Mouse (Mus musculus) liver, postnatal 0 days (tissue): ENCODE results near the gene Adcy4. TPM values are rescaled to one million over a fixed set of nuclear protein-coding genes. Genes with fewer than 3 reads are reported as not detected.

ENCODE experiments used
- ATAC-seq: fragments of 200-750 bp; cut with Nextera tagmentation; 2 replicates; pipeline ENCODE4 v1.8.0; 2017; ENCODE audit warnings: mild to moderate bottlenecking, moderate library complexity
- DNase-seq: peaks from one replicate; pipeline ENCODE4 v3.0.0-alpha.2; 2016
- H3K27ac ChIP-seq: fragments of 300-500 bp; sonication (generic); 2 replicates; pipeline ENCODE4 v1.5.1; 2014; ENCODE audit warnings: antibody characterized with exemption, moderate library complexity, mild to moderate bottlenecking, low read depth
- H3K27me3 ChIP-seq: fragments of 300-500 bp; sonication (generic); 2 replicates; pipeline ENCODE4 v1.6.1; 2014; ENCODE audit warnings: low read length, control low read depth, mixed read lengths; ENCODE audit not compliant: insufficient read depth
- H3K36me3 ChIP-seq: fragments of 300-500 bp; sonication (generic); replicated peaks from 2 replicates; pipeline ENCODE4 v1.6.1; 2014; ENCODE audit warnings: mild to moderate bottlenecking, control low read depth, low read length, moderate library complexity, mixed read lengths; ENCODE audit not compliant: insufficient read depth
- H3K4me1 ChIP-seq: fragments of 300-500 bp; sonication (generic); 2 replicates; pipeline ENCODE4 v1.6.1; 2014; ENCODE audit warnings: antibody characterized with exemption, mild to moderate bottlenecking, control low read depth; ENCODE audit not compliant: insufficient read depth
- H3K4me2 ChIP-seq: fragments of 300-500 bp; sonication (generic); 2 replicates; pipeline ENCODE4 v1.6.1; 2014; ENCODE audit warnings: low read depth, mild to moderate bottlenecking, low read length, moderate library complexity, mixed read lengths
- H3K4me3 ChIP-seq: fragments of 300-500 bp; sonication (generic); 2 replicates; pipeline ENCODE4 v1.5.1; 2014; ENCODE audit warnings: low read depth, low read length
- H3K9ac ChIP-seq: fragments of 300-500 bp; sonication (generic); replicated peaks from 2 replicates; pipeline ENCODE4 v1.6.1; 2014; ENCODE audit warnings: mild to moderate bottlenecking, moderate library complexity
- H3K9me3 ChIP-seq: fragments of 300-500 bp; sonication (generic); 2 replicates; pipeline ENCODE4 v1.6.1; 2016; ENCODE audit warnings: mild to moderate bottlenecking, control low read depth, low read length, mixed read lengths
- CTCF ChIP-seq: sonication (generic); IDR thresholded peaks from 2 replicates; pipeline ENCODE4 v1.5.1; 2016; ENCODE audit warnings: antibody characterized with exemption, low read depth
- EP300 ChIP-seq: IDR thresholded peaks from 2 replicates; pipeline ENCODE4 v1.6.1; 2016; ENCODE audit warnings: antibody characterized with exemption, low read depth, mild to moderate bottlenecking
- WGBS: fragments of 180-500 bp; shearing (Covaris S2); extraction: QIAGEN DNeasy Blood & Tissue Kit; methylation state at CpG from one replicate; pipeline ENCODE4 v1.1.7; 2014; ENCODE audit not compliant: insufficient replicate concordance; 5-methylcytosine and 5-hydroxymethylcytosine counted together
- polyA plus RNA-seq: library from polyadenylated mRNA; unstranded; fragments of >200 nt; fragmentation: Nextera tagmentation; extraction: Ambion mirVana; gene quantifications from 2 replicates; pipeline ENCODE4 v1.2.1, GENCODE M21; 2015

Adcy4 gene
- polyA plus RNA-seq: 1.5 and 1.7 TPM in 2 replicates

- peak within 1 kb of the TSS; percentile 62 for H3K4me2 ChIP-seq
- WGBS: 20% methylated on average over 13 of the region's 13 CpGs
- no peak for DNase-seq
- peak within 1 kb of the TSS; percentile 51; the same call in 1 of the 2 replicates for H3K27ac ChIP-seq
- H3K9ac ChIP-seq: no peak within 1 kb of the TSS
- ATAC-seq: no peak
- no peaks in the 10 kb centered on the region for H3K9me3 ChIP-seq
- peak within 1 kb of the TSS; percentile 32 for H3K4me3 ChIP-seq
- TF ChIP-seq EP300 (no peak), CTCF (no peak)
- no peaks in the 10 kb centered on the region for H3K36me3 ChIP-seq
- H3K4me1 ChIP-seq: peaks cover 14% of the 10 kb centered on the region
- H3K27me3 ChIP-seq: peaks cover 33% of the 10 kb centered on the region
Measured at GRCm38 (mm10) chr14:55783958-55784235, at the start of gene Adcy4. Gene Adcy4 (minus strand): TSS chr14:55784095.

DNA sequence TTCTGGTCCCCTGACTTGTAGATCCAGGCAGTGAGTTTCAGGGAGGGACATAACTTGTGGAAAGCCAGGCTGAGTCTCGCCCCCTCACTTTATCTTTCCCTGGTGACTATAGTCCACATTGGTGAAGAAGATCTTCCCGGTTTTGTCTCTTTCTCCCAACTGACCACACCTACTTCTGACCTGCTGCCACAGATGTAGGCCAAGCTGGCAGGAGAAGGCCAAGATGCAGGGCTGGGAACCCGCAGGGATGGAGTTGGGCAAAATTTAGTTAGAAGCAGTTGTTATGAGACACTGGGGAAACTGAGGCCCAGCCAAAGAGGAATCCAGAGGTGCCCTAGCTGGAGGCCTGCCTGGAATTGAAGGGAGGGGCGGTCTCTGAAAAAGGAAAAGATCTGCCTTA is 49.2 kb upstream of the Adcy4 start:
- Histone ChIP-seq H3K9me3 (no peaks in the 10 kb centered on the region), H3K4me1 (no peaks in the 10 kb centered on the region), H3K4me3 (no peak overlapping the region), H3K36me3 (no peaks in the 10 kb centered on the region), H3K4me2 (no peak overlapping the region), H3K27me3 (0 out of 2 replicates have a peak, but pooled peaks cover 5% of the 10 kb centered on the region), H3K9ac (no peak overlapping the region), H3K27ac (no peak overlapping the region)
- TF ChIP-seq EP300 (no peak), CTCF (no peak)
- 81% methylated on average over 4 of the region's 4 CpGs for WGBS
- DNase-seq (no peak), ATAC-seq (no peak)

DNA sequence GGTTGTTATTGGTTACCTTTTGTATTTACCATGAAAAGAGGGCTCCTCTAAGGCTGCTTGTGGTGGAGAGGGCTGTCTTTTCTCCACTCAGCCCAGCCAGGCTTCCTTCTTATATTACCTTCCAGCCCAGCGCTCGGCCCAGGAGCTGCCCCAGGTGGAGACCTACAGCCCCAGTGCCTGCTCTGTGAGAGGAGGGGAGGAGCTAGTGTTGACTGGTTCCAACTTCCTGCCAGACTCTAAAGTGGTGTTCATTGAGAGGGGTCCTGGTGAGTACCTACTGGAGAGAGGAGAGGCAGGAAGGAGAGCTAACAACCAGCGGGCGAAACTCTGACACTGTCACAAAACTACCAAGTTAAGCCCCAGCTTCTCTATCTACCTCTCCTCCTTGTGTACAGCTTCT is 46.4 kb upstream of the Adcy4 start:
- DNase-seq (no peak), ATAC-seq (no peak)
- 70% methylated on average over 4 of the region's 4 CpGs for WGBS
- Histone ChIP-seq H3K9ac (no peak overlapping the region), H3K36me3 (no peaks in the 10 kb centered on the region), H3K27me3 (peaks cover 28% of the 10 kb centered on the region), H3K27ac (no peak overlapping the region), H3K4me3 (no peak overlapping the region), H3K9me3 (no peaks in the 10 kb centered on the region), H3K4me2 (no peak overlapping the region), H3K4me1 (peaks cover 1% of the 10 kb centered on the region)
- TF ChIP-seq EP300: no peak
- no peak for TF ChIP-seq CTCF

- H3K27me3 ChIP-seq: peaks cover 33% of the 10 kb centered on the region
- ATAC-seq (no peak), DNase-seq (no peak)
- no peak overlapping the region for H3K4me2 ChIP-seq
- H3K36me3 ChIP-seq: no peaks in the 10 kb centered on the region
- H3K9me3 ChIP-seq: no peaks in the 10 kb centered on the region
- WGBS: 84% methylated on average over 16 of the region's 16 CpGs
- TF ChIP-seq EP300 (no peak), CTCF (no peak)
- no peak overlapping the region for H3K4me3 ChIP-seq
- peaks cover 6% of the 10 kb centered on the region for H3K4me1 ChIP-seq
- H3K27ac ChIP-seq: no peak overlapping the region
- no peak overlapping the region for H3K9ac ChIP-seq
Measured at GRCm38 (mm10) chr14:55829854-55830253, 46.0 kb upstream of the Adcy4 start.

- no peaks in the 10 kb centered on the region for H3K9me3 ChIP-seq
- ATAC-seq (no peak), DNase-seq (no peak)
- TF ChIP-seq CTCF (no peak), EP300 (no peak)
- peaks cover 8% of the 10 kb centered on the region for H3K4me1 ChIP-seq
- H3K4me2 ChIP-seq: no peak overlapping the region
- H3K27me3 ChIP-seq: peaks cover 43% of the 10 kb centered on the region
- H3K27ac ChIP-seq: no peak overlapping the region
- 31% methylated on average over 3 of the region's 3 CpGs for WGBS
- no peak overlapping the region for H3K4me3 ChIP-seq
- H3K9ac ChIP-seq: no peak overlapping the region
- no peaks in the 10 kb centered on the region for H3K36me3 ChIP-seq
Measured at GRCm38 (mm10) chr14:55828716-55829263, 44.9 kb upstream of the Adcy4 start.

DNA sequence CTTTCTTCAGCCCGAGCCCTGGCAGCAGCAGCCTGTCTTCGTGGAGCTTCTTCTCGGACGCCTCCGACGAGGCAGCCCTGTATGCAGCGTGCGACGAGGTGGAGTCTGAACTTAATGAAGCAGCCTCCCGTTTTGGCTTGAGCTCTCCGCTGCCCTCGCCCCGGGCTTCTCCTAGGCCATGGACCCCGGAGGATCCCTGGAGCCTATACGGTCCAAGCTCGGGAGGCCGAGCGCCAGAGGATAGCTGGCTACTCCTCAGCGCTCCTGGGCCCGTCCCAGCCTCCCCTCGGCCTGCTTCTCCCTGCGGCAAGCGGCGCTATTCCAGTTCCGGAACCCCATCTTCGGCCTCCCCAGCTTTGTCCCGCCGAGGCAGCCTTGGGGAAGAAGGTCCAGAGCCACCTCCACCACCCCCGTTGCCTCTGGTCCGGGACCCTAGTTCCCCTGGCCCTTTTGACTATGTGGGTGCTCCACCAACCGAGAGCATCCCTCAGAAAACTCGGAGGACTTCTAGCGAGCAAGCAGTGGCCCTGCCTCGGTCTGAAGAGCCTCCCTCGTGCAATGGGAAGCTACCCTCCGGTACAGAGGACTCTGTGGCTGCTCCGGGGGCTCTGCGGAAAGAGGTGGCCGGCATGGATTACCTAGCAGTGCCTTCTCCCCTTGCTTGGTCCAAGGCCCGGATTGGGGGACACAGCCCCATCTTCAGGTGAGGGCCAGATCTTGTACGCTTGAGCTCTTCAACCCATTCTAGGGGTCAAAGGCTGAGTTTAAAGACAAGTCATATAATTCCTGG is 42.9 kb upstream of the Adcy4 start:
- Histone ChIP-seq H3K27me3 (peaks cover 52% of the 10 kb centered on the region), H3K9ac (no peak overlapping the region), H3K27ac (no peak overlapping the region)

More for the DNA sequence above, 42.9 kb upstream of the Adcy4 start:
- DNase-seq (no peak), ATAC-seq (no peak)
- Histone ChIP-seq H3K4me2 (peak overlapping the region; percentile 6; the same call in 1 of the 2 replicates), H3K36me3 (no peaks in the 10 kb centered on the region), H3K9me3 (no peaks in the 10 kb centered on the region), H3K4me1 (peaks cover 15% of the 10 kb centered on the region), H3K4me3 (0 out of 2 replicates have a peak overlapping the region, but pooled peaks have one; percentile 2)
- 23% methylated on average over 41 of the region's 41 CpGs for WGBS
- TF ChIP-seq EP300 (no peak), CTCF (no peak)
